Mouse (Mus musculus) MEL (cell line): ENCODE data around the gene Rbm15b.

Experiments used
- CTCF ChIP-seq, 3 experiments: IDR thresholded peaks in 2 of 3; conservative IDR thresholded peaks in 1 of 3; 2 replicates each; pipeline ENCODE4 v1.5.1; 2011 to 2012; ENCODE audit warnings: low read length in 3 of 3, low read depth in 2 of 3, mild to moderate bottlenecking in 2 of 3, improper control_type of control experiment in 1 of 3, inconsistent platforms in 1 of 3, mixed read lengths in 1 of 3, moderate library complexity in 1 of 3; ENCODE audit not compliant: control insufficient read depth in 1 of 3, insufficient read depth in 1 of 3, poor library complexity in 1 of 3, severe bottlenecking in 1 of 3
- MAZ ChIP-seq: IDR thresholded peaks from 2 replicates; pipeline ENCODE4 v1.6.1; 2012; ENCODE audit warnings: low read depth, mild to moderate bottlenecking, inconsistent platforms, low read length, improper control_type of control experiment
- NRF1 ChIP-seq: IDR thresholded peaks from 2 replicates; pipeline ENCODE4 v1.6.1; 2014; ENCODE audit warnings: low read depth, mild to moderate bottlenecking, inconsistent platforms, low read length, improper control_type of control experiment, moderate library complexity; ENCODE audit not compliant: poor library complexity, insufficient read depth, severe bottlenecking
- POLR2AphosphoS5 ChIP-seq: IDR thresholded peaks from 2 replicates; pipeline ENCODE4 v1.6.1; 2012; ENCODE audit warnings: low read depth, borderline replicate concordance, mild to moderate bottlenecking, inconsistent platforms, low read length, moderate library complexity, mixed read lengths
- UBTF ChIP-seq: IDR thresholded peaks from 2 replicates; pipeline ENCODE4 v1.6.1; 2012; ENCODE audit warnings: low read depth, mild to moderate bottlenecking, inconsistent platforms, low read length, improper control_type of control experiment, moderate library complexity, borderline replicate concordance; ENCODE audit not compliant: insufficient read depth
- ZNF384 ChIP-seq: IDR thresholded peaks from 2 replicates; pipeline ENCODE4 v1.6.1; 2012; ENCODE audit warnings: low read depth, mild to moderate bottlenecking, inconsistent platforms, low read length, improper control_type of control experiment

DNA sequence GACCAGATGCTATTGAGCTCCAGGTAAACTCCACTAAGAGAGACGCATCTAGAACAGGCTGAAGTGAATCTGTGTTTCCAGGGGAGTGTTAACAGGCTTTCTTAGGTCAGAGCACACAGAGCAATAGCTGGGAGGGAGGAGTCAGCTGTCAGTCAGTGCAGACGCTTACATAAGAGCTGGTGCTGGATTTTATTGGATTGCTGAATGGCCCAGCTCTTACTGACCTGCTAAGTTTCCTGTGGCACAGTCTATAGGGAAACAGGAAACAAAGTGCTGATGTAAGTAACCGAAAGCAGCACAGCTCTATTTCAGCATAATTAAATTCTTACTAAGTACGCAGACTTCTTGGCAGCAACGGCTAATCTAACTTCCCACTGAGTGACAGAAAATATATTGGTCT lies 21.5 kb upstream of the Rbm15b start:
- TF ChIP-seq POLR2AphosphoS5 (no peak), CTCF (IDR thresholded peaks at IDR 0.05 in 2 of 3, conservative IDR thresholded peaks at IDR 0.05 in 1 of 3; ENCODE audit: control insufficient read depth in 1 of 3, insufficient read depth in 1 of 3, low read depth in 2 of 3, low read length in 3 of 3, poor library complexity in 1 of 3, severe bottlenecking in 1 of 3) (no peak), UBTF (no peak), NRF1 (no peak), ZNF384 (no peak), MAZ (no peak)
